Mouse (Mus musculus) hindbrain, embryonic 11.5 days (tissue): ENCODE data around the gene 4833420G17Rik. TPM values are rescaled to one million over a fixed set of nuclear protein-coding genes. Genes with fewer than 3 reads are reported as not detected.

Source experiments
- polyA plus RNA-seq: library from polyadenylated mRNA; unstranded; fragments of >200 nt; fragmentation: Nextera tagmentation; extraction: Ambion mirVana; gene quantifications from 2 replicates; pipeline ENCODE4 v1.2.1, GENCODE M21; 2014

4833420G17Rik gene
- polyA plus RNA-seq, 1 experiment from 2014 or later = 105 TPM

Other genes starting within 250 kb of the 4833420G17Rik start
- gene Paip1, start 34.2 kb upstream of the 4833420G17Rik start, polyA plus RNA-seq = 141 and 149 TPM in 2 replicates
- gene Tmem267, start 25.3 kb downstream of the 4833420G17Rik start, polyA plus RNA-seq = 1.9 TPM in 2 replicates
- gene 3110070M22Rik, start 25.6 kb downstream of the 4833420G17Rik start, polyA plus RNA-seq = 1.0 and 1.1 TPM in 2 replicates
- 0.15 TPM in 1 of 2 replicates, not detected in the other for gene Ccl28, start 161.1 kb downstream of the 4833420G17Rik start, polyA plus RNA-seq
- 493 and 527 TPM in 2 replicates for gene Hmgcs1, start 227.6 kb downstream of the 4833420G17Rik start, polyA plus RNA-seq